Mouse (Mus musculus) lung, postnatal 0 days (tissue): ENCODE measurements around the gene Gm28635. TPM values are rescaled to one million over a fixed set of nuclear protein-coding genes. Genes with fewer than 3 reads are reported as not detected.

ENCODE experiments used
- ATAC-seq: fragments of 200-750 bp; cut with Nextera tagmentation; 2 replicates; pipeline ENCODE4 v1.8.0; 2017; ENCODE audit warnings: moderate library complexity
- DNase-seq: peaks from one replicate; pipeline ENCODE4 v3.0.0-alpha.2; 2016; ENCODE audit warnings: low spot score
- H3K27ac ChIP-seq: fragments of 300-500 bp; sonication (generic); 2 replicates; pipeline ENCODE4 v1.5.1; 2014; ENCODE audit warnings: antibody characterized with exemption, mild to moderate bottlenecking, low read length, mixed read lengths
- H3K27me3 ChIP-seq: fragments of 300-500 bp; sonication (generic); replicated peaks from 2 replicates; pipeline ENCODE4 v1.6.1; 2014; ENCODE audit warnings: low read length, mixed read lengths; ENCODE audit not compliant: insufficient read depth
- H3K36me3 ChIP-seq: fragments of 300-500 bp; sonication (generic); 2 replicates; pipeline ENCODE4 v1.6.1; 2014; ENCODE audit warnings: low read length, mixed read lengths; ENCODE audit not compliant: insufficient read depth
- H3K4me1 ChIP-seq: fragments of 300-500 bp; sonication (generic); 2 replicates; pipeline ENCODE4 v1.6.1; 2014; ENCODE audit warnings: antibody characterized with exemption, low read depth, low read length, mixed read lengths; ENCODE audit not compliant: insufficient read depth
- H3K4me2 ChIP-seq: fragments of 300-500 bp; sonication (generic); replicated peaks from 2 replicates; pipeline ENCODE4 v1.6.1; 2014; ENCODE audit warnings: low read depth, mild to moderate bottlenecking, low read length, moderate library complexity, mixed read lengths
- H3K4me3 ChIP-seq: fragments of 300-500 bp; sonication (generic); 2 replicates; pipeline ENCODE4 v1.5.1; 2014; ENCODE audit warnings: low read depth, low read length
- H3K9ac ChIP-seq: fragments of 300-500 bp; sonication (generic); replicated peaks from 2 replicates; pipeline ENCODE4 v1.6.1; 2014; ENCODE audit warnings: low read depth, mild to moderate bottlenecking
- H3K9me3 ChIP-seq: fragments of 300-500 bp; sonication (generic); 2 replicates; pipeline ENCODE4 v1.6.1; 2016; ENCODE audit warnings: low read length, mixed read lengths
- CTCF ChIP-seq: IDR thresholded peaks from 2 replicates; pipeline ENCODE4 v1.5.1; 2016; ENCODE audit warnings: antibody characterized with exemption, mild to moderate bottlenecking
- EP300 ChIP-seq: IDR thresholded peaks from 2 replicates; pipeline ENCODE4 v1.6.1; 2016; ENCODE audit warnings: antibody characterized with exemption, mild to moderate bottlenecking, control low read depth
- WGBS: fragments of 180-500 bp; shearing (Covaris S2); extraction: QIAGEN DNeasy Blood & Tissue Kit; methylation state at CpG from one replicate; pipeline ENCODE4 v1.1.7; 2014; 5-methylcytosine and 5-hydroxymethylcytosine counted together
- polyA plus RNA-seq: library from polyadenylated mRNA; unstranded; fragments of >200 nt; fragmentation: Nextera tagmentation; extraction: Ambion mirVana; gene quantifications from 2 replicates; pipeline ENCODE4 v1.2.1, GENCODE M21; 2015

The Gm28635 gene
- polyA plus RNA-seq, 1 experiment from 2014 or later: not detected

DNA sequence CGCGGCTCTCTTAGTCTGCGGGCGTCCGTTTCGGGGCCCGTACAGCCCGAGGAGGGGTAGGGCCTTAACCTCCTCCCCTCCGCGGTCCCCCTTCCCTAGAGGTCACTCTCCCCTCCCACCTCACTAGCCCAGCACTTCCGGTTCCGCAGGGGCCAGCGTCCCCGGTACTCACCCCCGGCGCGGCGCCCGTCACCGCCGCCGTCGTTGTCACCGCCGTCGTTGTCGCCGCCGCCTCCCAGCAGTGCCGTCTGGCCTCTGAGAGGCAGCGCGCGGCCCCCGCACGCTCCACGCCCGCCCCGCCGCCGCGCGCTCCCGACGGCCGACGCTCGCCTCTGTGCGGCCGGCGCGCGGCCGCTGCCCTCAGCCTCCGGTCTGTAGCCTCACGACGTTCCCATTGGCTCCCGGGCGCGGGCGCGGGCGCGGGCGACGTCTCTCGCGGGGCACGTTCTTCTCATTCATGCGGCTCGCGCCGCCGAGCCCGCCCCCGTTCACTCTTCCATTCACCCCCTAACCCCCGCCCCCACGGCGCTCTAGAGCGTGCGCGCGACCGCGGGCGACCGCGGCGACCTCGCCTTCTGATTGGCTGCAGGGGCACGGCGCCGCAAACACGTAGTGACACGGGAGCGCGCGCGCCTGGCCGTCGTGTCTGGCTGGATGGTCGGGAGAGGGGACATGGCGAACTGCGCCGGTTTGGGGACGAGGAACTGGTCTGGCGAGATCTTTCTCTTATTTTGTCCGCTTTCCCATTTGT is 37.1 kb upstream of the Gm28635 start, which contains the start of gene Zdhhc5:
Gene Zdhhc5 (minus strand): TSS at position 370 of the 751 bp plus-strand sequence.
- Histone ChIP-seq H3K9ac (peak within 1 kb of the TSS; percentile 90), H3K4me1 (no peaks in the 10 kb centered on the region; the same call in 1 of the 2 replicates), H3K4me2 (peak within 1 kb of the TSS; percentile 84), H3K4me3 (peak within 1 kb of the TSS; percentile 92), H3K36me3 (no peaks in the 10 kb centered on the region), H3K27ac (peak within 1 kb of the TSS; percentile 97), H3K9me3 (no peaks in the 10 kb centered on the region), H3K27me3 (no peaks in the 10 kb centered on the region)
- TF ChIP-seq CTCF (no peak), EP300 (no peak)
- WGBS: under 1% methylated on average over 63 of the region's 107 CpGs
- peak; percentile 93 for ATAC-seq
- DNase-seq: peak; percentile 99

DNA sequence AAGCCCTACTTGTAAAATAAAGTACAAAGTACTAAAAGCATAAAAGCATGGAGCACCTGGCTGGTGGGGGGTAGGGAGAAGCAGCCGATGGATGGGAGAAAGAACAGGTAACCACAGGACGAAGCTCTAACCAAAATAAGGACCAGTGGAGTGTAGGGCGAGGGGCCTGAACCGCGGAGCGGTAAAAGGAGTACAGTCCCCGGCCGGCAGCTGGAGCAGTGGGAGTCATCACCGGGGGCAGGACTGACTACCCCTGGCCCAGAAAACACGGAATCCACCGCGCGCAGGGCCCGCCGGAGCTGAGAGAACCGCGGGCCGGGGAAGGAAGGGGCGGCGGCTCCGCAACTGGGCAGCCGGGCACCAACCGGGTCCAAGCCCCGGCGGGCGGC is 36.6 kb upstream of the Gm28635 start:
- WGBS: 0% methylated on average over 17 of the region's 26 CpGs
- DNase-seq (no peak), ATAC-seq (no peak)
- H3K27me3 ChIP-seq: no peaks in the 10 kb centered on the region
- no peaks in the 10 kb centered on the region; the same call in 1 of the 2 replicates for H3K4me1 ChIP-seq
- H3K27ac ChIP-seq: peak overlapping the region; percentile 97
- no peak for TF ChIP-seq EP300
- no peak for TF ChIP-seq CTCF
- peak overlapping the region; percentile 92 for H3K4me3 ChIP-seq
- peak overlapping the region; percentile 84 for H3K4me2 ChIP-seq
- H3K9ac ChIP-seq: peak overlapping the region; percentile 90
- no peaks in the 10 kb centered on the region for H3K9me3 ChIP-seq
- H3K36me3 ChIP-seq: no peaks in the 10 kb centered on the region

DNA sequence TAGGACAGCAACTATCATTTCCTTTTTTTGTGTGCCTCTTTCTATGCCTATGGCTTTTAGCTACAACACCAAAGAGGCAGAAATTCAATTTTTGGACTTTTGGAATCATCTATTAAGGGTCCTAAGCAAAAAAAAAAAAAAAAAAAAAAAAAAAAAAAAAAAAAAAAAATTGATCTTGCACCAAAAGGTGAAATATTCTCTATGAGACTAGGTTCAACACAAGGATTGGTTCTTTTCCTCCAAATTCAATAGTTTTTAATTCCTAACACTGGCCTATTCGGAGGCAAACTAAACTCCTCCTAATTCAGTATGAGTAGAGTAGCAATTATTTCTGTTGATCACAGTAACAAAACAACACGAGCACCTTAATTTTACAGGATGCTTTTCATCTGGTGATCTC is 34.1 kb upstream of the Gm28635 start:
- no peak overlapping the region for H3K4me3 ChIP-seq
- no peaks in the 10 kb centered on the region for H3K27me3 ChIP-seq
- no peaks in the 10 kb centered on the region; the same call in 1 of the 2 replicates for H3K4me1 ChIP-seq
- no peak overlapping the region for H3K4me2 ChIP-seq
- H3K36me3 ChIP-seq: no peaks in the 10 kb centered on the region
- 87% methylated on average over 2 of the region's 2 CpGs for WGBS
- TF ChIP-seq CTCF (no peak), EP300 (no peak)
- no peak for ATAC-seq
- no peak overlapping the region for H3K9ac ChIP-seq
- no peak for DNase-seq
- no peak overlapping the region for H3K27ac ChIP-seq
- H3K9me3 ChIP-seq: no peaks in the 10 kb centered on the region

- WGBS: 72% methylated on average over 1 of the region's 1 CpGs
- ATAC-seq (no peak), DNase-seq (no peak)
- Histone ChIP-seq H3K27ac (no peak overlapping the region), H3K4me1 (no peaks in the 10 kb centered on the region), H3K27me3 (no peaks in the 10 kb centered on the region), H3K4me2 (no peak overlapping the region), H3K9me3 (no peaks in the 10 kb centered on the region), H3K9ac (no peak overlapping the region), H3K36me3 (no peaks in the 10 kb centered on the region), H3K4me3 (no peak overlapping the region)
- TF ChIP-seq CTCF (no peak), EP300 (no peak)
These were observed 29.7 kb upstream of the Gm28635 start for GRCm38 (mm10) chr2:84707523-84707922.

DNA sequence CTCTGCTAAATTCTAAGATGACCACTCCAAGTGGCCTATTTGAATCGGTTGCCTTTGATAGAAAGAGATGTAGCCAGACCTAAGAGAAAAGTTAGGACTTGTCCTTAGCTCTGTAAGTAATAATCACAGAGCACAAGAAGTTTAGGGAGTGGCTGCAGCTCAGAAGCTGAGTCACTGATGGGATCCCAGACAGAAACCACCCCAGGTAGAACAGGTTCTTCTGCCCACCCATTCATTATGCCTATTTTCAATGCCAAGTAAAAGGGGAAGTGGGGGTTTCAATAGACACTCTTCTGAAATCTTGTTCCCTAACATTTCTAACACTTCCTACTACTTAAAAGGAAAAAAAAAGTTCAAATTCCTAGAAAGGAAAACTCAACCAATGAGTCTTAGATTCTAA is 27.5 kb upstream of the Gm28635 start:
- peak; percentile 24 for DNase-seq
- Histone ChIP-seq H3K4me3 (no peak overlapping the region), H3K27me3 (no peaks in the 10 kb centered on the region), H3K36me3 (no peaks in the 10 kb centered on the region), H3K9ac (no peak overlapping the region), H3K9me3 (no peaks in the 10 kb centered on the region), H3K27ac (peak overlapping the region; percentile 38; the same call in 1 of the 2 replicates), H3K4me2 (no peak overlapping the region), H3K4me1 (no peaks in the 10 kb centered on the region)
- ATAC-seq: peak; percentile 44; the same call in 1 of the 2 replicates
- 60% methylated on average over 1 of the region's 1 CpGs for WGBS
- TF ChIP-seq EP300 (0 out of 2 replicates have a peak, but pooled peaks have one; percentile 13), CTCF (no peak)

GRCm38 (mm10) chr2:84704329-84704728 is 26.5 kb upstream of the Gm28635 start:
- WGBS: 67% methylated on average over 5 of the region's 5 CpGs
- DNase-seq (peak; percentile 32), ATAC-seq (no peak)
- Histone ChIP-seq H3K27me3 (no peaks in the 10 kb centered on the region), H3K9ac (no peak overlapping the region), H3K27ac (0 out of 2 replicates have a peak overlapping the region, but pooled peaks have one; percentile 38), H3K4me1 (no peaks in the 10 kb centered on the region), H3K36me3 (no peaks in the 10 kb centered on the region), H3K4me2 (no peak overlapping the region), H3K4me3 (no peak overlapping the region), H3K9me3 (no peaks in the 10 kb centered on the region)
- TF ChIP-seq CTCF (no peak), EP300 (no peak)
